In the genomic region with DNA sequence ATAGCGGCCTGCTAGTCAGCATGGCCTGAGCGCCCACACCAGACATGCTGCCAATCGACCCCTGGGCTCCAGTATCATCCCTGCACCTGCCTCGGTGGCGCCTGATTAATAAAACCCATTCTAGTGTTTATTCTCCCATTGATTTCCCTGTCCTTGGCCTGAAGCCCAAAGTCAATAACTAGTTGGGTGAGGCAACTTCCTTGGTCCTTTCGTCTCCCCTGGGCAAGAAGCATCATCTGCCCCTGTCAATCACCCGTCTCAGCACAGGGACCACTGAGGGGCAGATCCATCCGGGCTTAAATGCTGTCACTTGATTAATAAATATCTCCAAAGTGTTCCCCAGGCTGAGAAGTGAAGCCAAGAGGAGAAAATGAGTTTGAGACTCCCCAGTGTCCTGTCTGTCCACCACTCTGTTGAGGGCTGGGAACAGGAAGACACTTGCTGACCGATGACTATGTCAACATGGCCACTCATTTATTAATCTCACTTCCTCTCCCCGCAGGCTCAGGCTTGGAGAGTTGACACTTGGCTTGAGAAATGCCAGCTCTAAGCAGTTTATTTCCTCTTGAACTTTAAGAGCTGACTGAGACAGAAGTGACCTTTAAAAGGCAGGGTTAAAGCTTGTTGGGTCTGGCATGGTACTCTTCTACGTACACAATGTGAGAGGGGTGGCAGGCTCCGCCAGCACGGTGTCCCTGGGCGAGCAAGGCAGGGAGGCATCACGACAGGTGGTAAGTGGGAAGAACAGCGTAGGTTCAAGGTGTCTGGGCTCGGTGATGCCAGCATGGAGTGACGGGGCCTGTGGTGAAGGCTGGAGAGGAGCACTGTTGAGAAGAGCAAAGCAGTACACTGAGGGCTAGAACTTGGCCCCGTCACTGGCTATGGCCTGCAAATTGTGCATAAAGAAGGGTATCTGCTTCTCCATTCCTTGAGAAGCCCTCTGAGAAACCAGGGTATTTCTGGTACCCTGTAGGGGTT, we compare ENCODE assay signal across 9 mouse cellular contexts.
DNase-seq lines count a peak whose midpoint lies in the region; ATAC-seq lines count a peak whose summit lies in the region.
"Had no signal": no experiment of that assay in that cellular context is flagged by ENCODE, and none has a peak within 500 bp of the region (broad histone marks: within the 10 kb centered on the region; RNA-seq: fewer than 3 reads in every experiment).

No protein-coding gene starts in this region.

- H3K27me3 ChIP-seq in forebrain, embryonic 16.5 days (replicated peaks; ENCODE audit: control insufficient read depth, insufficient read depth, low read length), result no peaks in the 10 kb centered on the region

- 93% methylated on average over 19 of the region's 19 CpGs for WGBS in forebrain, embryonic 16.5 days

- peaks cover 21% of the 10 kb centered on the region for H3K4me1 ChIP-seq in brown adipose tissue, adult 24 weeks (ENCODE audit: control insufficient read depth, insufficient read depth, insufficient read length, low read length)
- H3K4me1 ChIP-seq in forebrain, embryonic 16.5 days (replicated peaks; ENCODE audit: control insufficient read depth, insufficient read depth, low read length), result peaks cover 8% of the 10 kb centered on the region

- no peak overlapping the region for H3K4me3 ChIP-seq in brown adipose tissue, adult 24 weeks (ENCODE audit: insufficient read depth, low read depth, low read length)
- H3K4me3 ChIP-seq in forebrain, embryonic 16.5 days (replicated peaks; ENCODE audit: low read length), result no peak overlapping the region
- H3K4me3 ChIP-seq: erythroblast, embryonic 14.5 days had no signal

- intact Hi-C loops in heart, postnatal 36 days (cut with DNase I), result no loop called here

- no peak for ATAC-seq in forebrain, embryonic 16.5 days
- no peak for ATAC-seq in cerebellum, adult (ENCODE audit: insufficient number of reproducible peaks, low FRiP score, low TSS enrichment)

- no peaks in the 10 kb centered on the region for H3K36me3 ChIP-seq in forebrain, embryonic 16.5 days (ENCODE audit: control insufficient read depth, insufficient read depth)

- peak overlapping the region; percentile 55 for H3K27ac ChIP-seq in brown adipose tissue, adult 24 weeks (replicated peaks; ENCODE audit: low read depth, low read length)
- H3K27ac ChIP-seq in forebrain, embryonic 16.5 days (ENCODE audit: low read length), result no peak overlapping the region

- H3K9ac ChIP-seq in forebrain, embryonic 16.5 days (replicated peaks; ENCODE audit: low read depth, low read length), result no peak overlapping the region

- H3K4me2 ChIP-seq in forebrain, embryonic 16.5 days (ENCODE audit: low read length), result no peak overlapping the region

- DNase-seq in heart, adult 11 months, result peak; percentile 96
- DNase-seq in heart, postnatal 36 days, result no peak
- peak; percentile 25 to 54 for DNase-seq in kidney, adult 8-10 months
- DNase-seq in lung, postnatal 36 days, result peak; percentile 71
- no peak for DNase-seq in c-Kit-positive CD71-positive TER-119-positive erythroid progenitor cells, embryonic 14.5 days (ENCODE audit: low spot score)

- H3K9me3 ChIP-seq in forebrain, embryonic 16.5 days (ENCODE audit: control insufficient read depth, low read length), result no peaks in the 10 kb centered on the region

Comparison
In these comparisons a context has a peak if more than half of its experiments do, and no peak if none do; other contexts are left out.
1. DNase-seq: peak in heart, adult 11 months (single experiment), kidney, adult 8-10 months (2 of 2) and lung, postnatal 36 days (single experiment); none in heart, postnatal 36 days (0 of 2) and c-Kit-positive CD71-positive TER-119-positive erythroid progenitor cells, embryonic 14.5 days (single experiment).